Mouse (Mus musculus) small intestine, adult 2 months (tissue): ENCODE data around the gene Cbr1. TPM values are rescaled to one million over a fixed set of nuclear protein-coding genes. Genes with fewer than 3 reads are reported as not detected.
"Not testable (repeated sequence)": the region's sequence is repeated elsewhere in the genome, so short reads cannot be mapped to it uniquely, and the experiment has no call there.

Experiments
- H3K27ac ChIP-seq: fragments of 200-500 bp; 2 replicates; pipeline ENCODE4 v1.5.1; 2012; ENCODE audit warnings: low read depth, low read length, control low read depth, inconsistent platforms; ENCODE audit not compliant: insufficient read depth
- H3K27me3 ChIP-seq: fragments of 200-500 bp; 2 replicates; pipeline ENCODE4 v1.6.1; 2012; ENCODE audit warnings: mild to moderate bottlenecking, moderate library complexity, low read length, inconsistent platforms; ENCODE audit not compliant: control insufficient read depth, insufficient read depth
- H3K36me3 ChIP-seq: fragments of 200-500 bp; 2 replicates; pipeline ENCODE4 v1.6.1; 2012; ENCODE audit warnings: mild to moderate bottlenecking, low read length, control low read depth, inconsistent platforms; ENCODE audit not compliant: control insufficient read depth, insufficient read depth
- H3K4me1 ChIP-seq: fragments of 200-500 bp; 2 replicates; pipeline ENCODE4 v1.6.1; 2012; ENCODE audit warnings: low read length, inconsistent platforms, mixed read lengths; ENCODE audit not compliant: control insufficient read depth, insufficient read depth, insufficient read length
- H3K4me3 ChIP-seq: fragments of 200-500 bp; 2 replicates; pipeline ENCODE4 v1.5.1; 2012; ENCODE audit warnings: low read depth, mild to moderate bottlenecking, control low read depth, inconsistent platforms, low read length, moderate library complexity
- CTCF ChIP-seq: fragments of 200-500 bp; IDR thresholded peaks from 2 replicates; pipeline ENCODE4 v1.5.1; 2012; ENCODE audit warnings: low read depth, mild to moderate bottlenecking, control low read depth, inconsistent platforms, low read length, moderate library complexity, mixed read lengths; ENCODE audit not compliant: insufficient replicate concordance, insufficient read length; ENCODE audit errors: extremely low read depth
- POLR2A ChIP-seq: fragments of 200-500 bp; IDR thresholded peaks from 2 replicates; pipeline ENCODE4 v1.6.1; 2012; ENCODE audit warnings: low read depth, mild to moderate bottlenecking, control low read depth, inconsistent platforms, low read length, moderate library complexity
- whole genome bisulfite sequencing: fragments of 180-500 bp; shearing (Covaris S2); methylation state at CpG from one replicate; pipeline ENCODE4 v1.1.7; 2018; 5-methylcytosine and 5-hydroxymethylcytosine counted together
- polyA plus RNA-seq: library from polyadenylated mRNA; depleted of rRNA; stranded (reverse); fragments of >200 nt; gene quantifications from 2 replicates; pipeline ENCODE4 v1.2.3, GENCODE M21; 2012

Gene Cbr1
- polyA plus RNA-seq, 1 experiment: 352 TPM

GRCm38 (mm10) chr16:93608731-93609130, 3.1 kb downstream of the Cbr1 start:
- Histone ChIP-seq H3K4me1 (peaks cover 9% of the 10 kb centered on the region; the same call in 1 of the 2 replicates), H3K36me3 (peaks cover 13% of the 10 kb centered on the region), H3K27me3 (no peaks in the 10 kb centered on the region), H3K4me3 (peak overlapping the region; percentile 34; the same call in 1 of the 2 replicates), H3K27ac (peak overlapping the region; percentile 24)
- 25% methylated on average over 8 of the region's 8 CpGs for WGBS
- TF ChIP-seq POLR2A (peak; percentile 38; the same call in 1 of the 2 replicates), CTCF (no peak)

GRCm38 (mm10) chr16:93609796-93610195, 4.1 kb downstream of the Cbr1 start:
- WGBS: 91% methylated on average over 4 of the region's 4 CpGs
- peaks cover 10% of the 10 kb centered on the region; the same call in 1 of the 2 replicates for H3K4me1 ChIP-seq
- no peak overlapping the region for H3K27ac ChIP-seq
- H3K36me3 ChIP-seq: peaks cover 13% of the 10 kb centered on the region
- no peak overlapping the region for H3K4me3 ChIP-seq
- no peaks in the 10 kb centered on the region for H3K27me3 ChIP-seq
- TF ChIP-seq CTCF (no peak), POLR2A (no peak)

GRCm38 (mm10) chr16:93610961-93611360, 5.3 kb downstream of the Cbr1 start:
- TF ChIP-seq POLR2A (no peak), CTCF (no peak)
- 81% methylated on average over 4 of the region's 4 CpGs for WGBS

GRCm38 (mm10) chr16:93615118-93615870, 9.6 kb downstream of the Cbr1 start:
- H3K4me1 ChIP-seq: peaks cover 7% of the 10 kb centered on the region; the same call in 1 of the 2 replicates
- H3K27ac ChIP-seq: peak overlapping the region; percentile 60
- WGBS: 11% methylated on average over 5 of the region's 5 CpGs
- TF ChIP-seq CTCF (peak; percentile 85; the same call in 1 of the 2 replicates), POLR2A (no peak)
- peaks cover 5% of the 10 kb centered on the region for H3K36me3 ChIP-seq
- no peak overlapping the region for H3K4me3 ChIP-seq
- H3K27me3 ChIP-seq: no peaks in the 10 kb centered on the region

More at GRCm38 (mm10) chr16:93610961-93611360, 5.3 kb downstream of the Cbr1 start:
- Histone ChIP-seq H3K4me1 (peaks cover 10% of the 10 kb centered on the region; the same call in 1 of the 2 replicates), H3K27ac (no peak overlapping the region), H3K4me3 (no peak overlapping the region), H3K36me3 (peaks cover 13% of the 10 kb centered on the region), H3K27me3 (no peaks in the 10 kb centered on the region)

GRCm38 (mm10) chr16:93623759-93624158, 18.1 kb downstream of the Cbr1 start:
- H3K4me1 ChIP-seq, H3K36me3 ChIP-seq, H3K27ac ChIP-seq, H3K27me3 ChIP-seq, H3K4me3 ChIP-seq: not testable (repeated sequence)
- WGBS: 84% methylated on average over 4 of the region's 4 CpGs

- TF ChIP-seq CTCF (no peak), POLR2A (no peak)
- Histone ChIP-seq H3K36me3 (no peaks in the 10 kb centered on the region), H3K27me3 (no peaks in the 10 kb centered on the region), H3K27ac (no peak overlapping the region), H3K4me1 (no peaks in the 10 kb centered on the region), H3K4me3 (no peak overlapping the region)
- WGBS: 80% methylated on average over 4 of the region's 4 CpGs
Measured at GRCm38 (mm10) chr16:93624671-93625070, 19.0 kb downstream of the Cbr1 start.

GRCm38 (mm10) chr16:93626745-93627144, 21.1 kb downstream of the Cbr1 start:
- Histone ChIP-seq H3K27me3 (no peaks in the 10 kb centered on the region), H3K4me3 (no peak overlapping the region), H3K27ac (no peak overlapping the region), H3K36me3 (no peaks in the 10 kb centered on the region), H3K4me1 (no peaks in the 10 kb centered on the region)
- WGBS: 0% methylated on average over 1 of the region's 1 CpGs
- TF ChIP-seq POLR2A: no peak
- peak; percentile 62; the same call in 1 of the 2 replicates for TF ChIP-seq CTCF
